Mouse (Mus musculus) embryonic fibroblast, embryonic 13.5 days (primary cell): ENCODE results near the gene Mmaa.

Source experiments
- CTCF ChIP-seq: IDR thresholded peaks from 2 replicates; pipeline ENCODE4 v1.5.1; 2011; ENCODE audit warnings: mild to moderate bottlenecking, control low read depth, low read length, moderate library complexity, borderline replicate concordance; ENCODE audit not compliant: insufficient read depth
- POLR2A ChIP-seq: IDR thresholded peaks from 2 replicates; pipeline ENCODE4 v1.6.1; 2011; ENCODE audit warnings: low read depth, mild to moderate bottlenecking, control low read depth, low read length, moderate library complexity

- TF ChIP-seq CTCF (no peak), POLR2A (no peak)
Measured at GRCm38 (mm10) chr8:79329735-79330134, 35.0 kb upstream of the Mmaa start.
